ENCODE assay signal across 9 mouse cellular contexts in the genomic region with DNA sequence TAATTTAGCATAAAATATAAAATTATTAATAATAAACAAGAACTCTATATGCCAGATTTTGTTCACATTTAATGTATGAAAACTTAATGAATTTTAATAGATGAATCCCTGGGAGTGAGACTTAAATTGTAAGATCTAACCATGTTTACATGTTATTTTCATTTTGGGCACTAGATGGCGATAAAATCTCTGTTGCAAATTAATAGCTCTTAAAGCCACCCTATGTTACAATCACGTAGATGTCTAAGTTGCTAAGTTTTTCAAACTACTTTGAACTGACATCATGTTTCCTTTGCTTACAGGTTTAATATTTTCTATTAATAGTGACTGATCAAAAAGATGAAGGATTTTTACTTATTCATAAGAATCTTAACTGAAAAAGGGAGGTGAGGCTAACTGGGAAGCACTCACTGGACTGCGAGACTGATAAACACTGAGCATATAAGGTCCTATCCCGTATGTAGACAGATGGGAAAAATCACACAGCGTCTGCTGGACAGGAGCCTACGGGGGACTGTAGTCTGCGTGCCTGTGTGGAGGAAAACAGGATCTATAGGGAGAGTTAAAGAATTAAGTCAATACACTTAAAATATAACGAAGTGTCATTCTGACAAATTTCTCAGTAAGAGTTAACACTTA. TPM values are rescaled to one million over a fixed set of nuclear protein-coding genes. Genes with fewer than 3 reads are reported as not detected.
DNase-seq lines count a peak whose midpoint lies in the region; ATAC-seq and TF ChIP-seq lines count a peak whose summit lies in the region.
"Had no signal": no experiment of that assay in that cellular context is flagged by ENCODE, and none has a peak within 500 bp of the region (broad histone marks: within the 10 kb centered on the region; RNA-seq: fewer than 3 reads in every experiment).

No protein-coding gene starts in this region.

- no peak for TF ChIP-seq POLR2A in MEL (IDR thresholded peaks at IDR 0.05; ENCODE audit: control insufficient read depth in 1 of 2, insufficient read depth in 1 of 2, low read depth in 1 of 2, low read length in 2 of 2, poor library complexity in 1 of 2)

- no peak for TF ChIP-seq EP300 in MEL (IDR thresholded peaks at IDR 0.05; ENCODE audit: low read depth in 1 of 2, low read length in 2 of 2)

- ATAC-seq in kidney, embryonic 14.5 days (ENCODE audit: low FRiP score, low TSS enrichment) = no peak
- ATAC-seq in forebrain, embryonic 15.5 days (replicated peaks) = 0 out of 2 replicates have a peak, but pooled peaks have one; percentile 55
- 0 out of 2 replicates have a peak, but pooled peaks have one; percentile 36 for ATAC-seq in megakaryocyte, adult 5-6 weeks (ENCODE audit: poor library complexity, severe bottlenecking)

- H3K4me1 ChIP-seq in kidney, embryonic 14.5 days (ENCODE audit: control insufficient read depth, insufficient read depth, low read length) = no peaks in the 10 kb centered on the region
- peaks cover 20 to 23% of the 10 kb centered on the region in 2 experiments for H3K4me1 ChIP-seq in MEL (ENCODE audit: control insufficient read depth in 1 of 2, insufficient read depth in 2 of 2, low read length in 2 of 2)
- no peaks in the 10 kb centered on the region for H3K4me1 ChIP-seq in forebrain, embryonic 15.5 days
- H3K4me1 ChIP-seq: limb, embryonic 12.5 days had no signal

- no peaks in the 10 kb centered on the region for H3K9me3 ChIP-seq in kidney, embryonic 14.5 days (ENCODE audit: control insufficient read depth, low read length)
- H3K9me3 ChIP-seq in MEL (replicated peaks; ENCODE audit: insufficient read depth, low read length) = no peaks in the 10 kb centered on the region
- no peaks in the 10 kb centered on the region for H3K9me3 ChIP-seq in forebrain, embryonic 15.5 days
- H3K9me3 ChIP-seq: limb, embryonic 12.5 days had no signal

- no peaks in the 10 kb centered on the region; the same call in 1 of the 2 replicates for H3K79me2 ChIP-seq in MEL (ENCODE audit: control insufficient read depth, insufficient read depth, low read length, poor library complexity)

- TF ChIP-seq RAD21 in MEL (IDR thresholded peaks at IDR 0.05; ENCODE audit: low read depth, low read length) = peak; percentile 78

- WGBS in kidney, embryonic 14.5 days = 43% methylated on average over 8 of the region's 8 CpGs
- 48% methylated on average over 8 of the region's 8 CpGs for WGBS in forebrain, embryonic 15.5 days

- no peaks in the 10 kb centered on the region for H3K36me3 ChIP-seq in kidney, embryonic 14.5 days (ENCODE audit: control insufficient read depth, insufficient read depth, low read length)
- H3K36me3 ChIP-seq in MEL (ENCODE audit: control insufficient read depth in 1 of 2, insufficient read depth in 2 of 2, low read length in 2 of 2) = peaks cover 0 to 22% of the 10 kb centered on the region in 2 experiments; a peak in 2 of 4 replicates
- H3K36me3 ChIP-seq in forebrain, embryonic 15.5 days = no peaks in the 10 kb centered on the region
- H3K36me3 ChIP-seq: limb, embryonic 12.5 days had no signal

- no peak overlapping the region for H3K4me2 ChIP-seq in kidney, embryonic 14.5 days (replicated peaks; ENCODE audit: low read depth, low read length)
- no peak overlapping the region for H3K4me2 ChIP-seq in forebrain, embryonic 15.5 days (replicated peaks)
- H3K4me2 ChIP-seq: limb, embryonic 12.5 days had no signal

- no peak overlapping the region for H3K9ac ChIP-seq in kidney, embryonic 14.5 days (ENCODE audit: low read depth, low read length)
- H3K9ac ChIP-seq in MEL (ENCODE audit: control insufficient read depth, low read depth, low read length, poor library complexity, severe bottlenecking) = no peak overlapping the region
- H3K9ac ChIP-seq in forebrain, embryonic 15.5 days (replicated peaks) = no peak overlapping the region
- H3K9ac ChIP-seq: limb, embryonic 12.5 days had no signal

- peak; percentile 79 for DNase-seq in kidney, adult 9 months
- peak; percentile 81 for DNase-seq in MEL (ENCODE audit: low read depth, low spot score)
- no peak for DNase-seq in spleen, postnatal 14 days (ENCODE audit: low spot score in 2 of 2)
- DNase-seq in layer of hippocampus, postnatal 25 days (ENCODE audit: extremely low spot score in 1 of 2, low spot score in 1 of 2) = no peak
- no peak for DNase-seq in adrenal gland, postnatal 36 days

- no peaks in the 10 kb centered on the region for H3K27me3 ChIP-seq in kidney, embryonic 14.5 days (ENCODE audit: control insufficient read depth, insufficient read depth, low read length)
- H3K27me3 ChIP-seq in MEL (ENCODE audit: control insufficient read depth in 1 of 2, insufficient read depth in 2 of 2, low read length in 2 of 2) = no peaks in the 10 kb centered on the region
- no peaks in the 10 kb centered on the region for H3K27me3 ChIP-seq in forebrain, embryonic 15.5 days
- H3K27me3 ChIP-seq: limb, embryonic 12.5 days had no signal

- H3K4me3 ChIP-seq in kidney, embryonic 14.5 days (ENCODE audit: low read length) = no peak overlapping the region
- H3K4me3 ChIP-seq in MEL (ENCODE audit: control insufficient read depth in 1 of 2, insufficient read depth in 1 of 2, low read depth in 2 of 2, low read length in 2 of 2) = no peak overlapping the region
- no peak overlapping the region for H3K4me3 ChIP-seq in forebrain, embryonic 15.5 days
- H3K4me3 ChIP-seq: limb, embryonic 12.5 days had no signal

- TF ChIP-seq CTCF in MEL (IDR thresholded peaks at IDR 0.05 in 2 of 3, conservative IDR thresholded peaks at IDR 0.05 in 1 of 3; ENCODE audit: control insufficient read depth in 1 of 3, insufficient read depth in 1 of 3, low read depth in 2 of 3, low read length in 3 of 3, poor library complexity in 1 of 3, severe bottlenecking in 1 of 3) = peak in 2 of 3 experiments; percentile 41 to 61; a peak in 4 of 6 replicates

- H3K27ac ChIP-seq in kidney, embryonic 14.5 days (ENCODE audit: low read depth, low read length) = no peak overlapping the region
- H3K27ac ChIP-seq in MEL (ENCODE audit: control insufficient read depth, low read depth, low read length) = no peak overlapping the region
- H3K27ac ChIP-seq in forebrain, embryonic 15.5 days (replicated peaks) = no peak overlapping the region
- H3K27ac ChIP-seq: limb, embryonic 12.5 days had no signal

TF ChIP-seq in MEL, 35 proteins besides CTCF, POLR2A, EP300 and RAD21:
- TF ChIP-seq POLR2AphosphoS5 (IDR thresholded peaks at IDR 0.05; ENCODE audit: borderline replicate concordance, low read depth, low read length) (no peak), ZC3H11A (IDR thresholded peaks at IDR 0.05; ENCODE audit: low read depth, low read length) (peak; percentile 87), MAX (IDR thresholded peaks at IDR 0.05; ENCODE audit: low read length) (no peak), JUND (IDR thresholded peaks at IDR 0.05; ENCODE audit: low read depth, low read length) (no peak), MEF2A (IDR thresholded peaks at IDR 0.05; ENCODE audit: extremely low read depth, insufficient replicate concordance, low read depth, low read length, poor library complexity, severe bottlenecking) (no peak), SMC3 (IDR thresholded peaks at IDR 0.05; ENCODE audit: low read depth, low read length) (peak; percentile 79), KAT2A (conservative IDR thresholded peaks at IDR 0.05; ENCODE audit: low read depth, low read length) (no peak), ELF1 (IDR thresholded peaks at IDR 0.05; ENCODE audit: low read depth, low read length) (no peak)
TF ChIP-seq in MEL: peak in this region for 2.

RNA-seq across cellular contexts. Expression of a gene that starts 11.2 kb away (rescaled TPM):
- 26.7 and 26.8 TPM in 2 replicates for polyA plus RNA-seq in kidney, embryonic 14.5 days (2014; fragmentation: Nextera tagmentation; extraction: Ambion mirVana)
- total RNA-seq in MEL (2012; rRNA removed) = 1.7 and 1.8 TPM in 2 replicates
- polyA plus RNA-seq in MEL (2012; ENCODE audit: insufficient read depth in 1 of 2, insufficient read length in 2 of 2, low read depth in 1 of 2, low replicate concordance in 2 of 2, missing spikeins in 1 of 2) = 1 to 10 TPM in 1 of 2 experiments, not detected in 1; 4.9 TPM
- polyA plus RNA-seq in forebrain, embryonic 15.5 days (2015; fragmentation: Nextera tagmentation; extraction: Ambion mirVana) = 1.1 and 2.1 TPM in 2 replicates
- total RNA-seq in megakaryocyte, adult 5-6 weeks (2015) = 0.64 TPM in 1 of 2 replicates, not detected in the other
- total RNA-seq in megakaryocyte, adult 5-6 weeks (2017) = 0.07 TPM in 1 of 2 replicates, not detected in the other
- total RNA-seq in layer of hippocampus, postnatal 25 days (2021) = under 1 TPM in 1 of 2 experiments, not detected in 1; 0.32 TPM
- 1,000 to 10,000 TPM; 1,377 to 1,854 TPM for total RNA-seq in adrenal gland, postnatal 36 days (2021)

RNA-seq across cellular contexts. Expression of a gene that starts 11.6 kb away (rescaled TPM):
- 31.0 and 38.2 TPM in 2 replicates for polyA plus RNA-seq in kidney, embryonic 14.5 days (2014; fragmentation: Nextera tagmentation; extraction: Ambion mirVana)
- total RNA-seq in MEL (2012; rRNA removed) = 235 and 397 TPM in 2 replicates
- 100 to 1,000 TPM; 109 to 369 TPM for polyA plus RNA-seq in MEL (2012; ENCODE audit: insufficient read depth in 1 of 2, insufficient read length in 2 of 2, low read depth in 1 of 2, low replicate concordance in 2 of 2, missing spikeins in 1 of 2)
- polyA plus RNA-seq in forebrain, embryonic 15.5 days (2015; fragmentation: Nextera tagmentation; extraction: Ambion mirVana) = 21.7 and 22.7 TPM in 2 replicates
- 31.5 and 53.6 TPM in 2 replicates for total RNA-seq in megakaryocyte, adult 5-6 weeks (2015)
- total RNA-seq in megakaryocyte, adult 5-6 weeks (2017) = 25.5 and 51.5 TPM in 2 replicates
- 100 to 1,000 TPM; 115 to 135 TPM for total RNA-seq in layer of hippocampus, postnatal 25 days (2021)
- 10 to 100 TPM; 39.6 to 41.8 TPM for total RNA-seq in adrenal gland, postnatal 36 days (2021)

Comparison
In these comparisons a context has a peak if more than half of its experiments do, and no peak if none do; other contexts are left out.
1. DNase-seq: peak in kidney, adult 9 months (single experiment) and MEL (single experiment); none in spleen, postnatal 14 days (0 of 2), layer of hippocampus, postnatal 25 days (0 of 2) and adrenal gland, postnatal 36 days (0 of 2).
2. RNA of a gene that starts 11.2 kb away (total RNA-seq): 1,377 to 1,854 TPM in adrenal gland, postnatal 36 days; 1.7 to 1.8 TPM in MEL, 0.32 TPM in layer of hippocampus, postnatal 25 days and 0.07 to 0.64 TPM in megakaryocyte, adult 5-6 weeks; every median in the first group is over 100 times any median in the second.